Mouse (Mus musculus): ENCODE data around the gene Nudt14.

- no peak for TF ChIP-seq CTCF (IDR thresholded peaks at IDR 0.05; ENCODE audit: low read depth, low read length)
- TF ChIP-seq POLR2A (IDR thresholded peaks at IDR 0.05; ENCODE audit: extremely low read depth, insufficient read depth, low read length): no peak
Observed at GRCm38 (mm10) chr12:112974736-112975135, 32.8 kb upstream of the Nudt14 start.
